Mouse (Mus musculus) spleen, adult 2 months (tissue): Measurements from ENCODE around the gene Eml5.

Experiments used
- CTCF ChIP-seq: fragments of 200-500 bp; IDR thresholded peaks from 2 replicates; pipeline ENCODE4 v1.5.1; 2011; ENCODE audit warnings: mild to moderate bottlenecking, inconsistent platforms; ENCODE audit not compliant: insufficient read depth, insufficient read length, insufficient replicate concordance; ENCODE audit errors: extremely low read depth
- POLR2A ChIP-seq: fragments of 200-500 bp; IDR thresholded peaks from 2 replicates; pipeline ENCODE4 v1.6.1; 2011; ENCODE audit warnings: low read depth, low read length, inconsistent platforms

DNA sequence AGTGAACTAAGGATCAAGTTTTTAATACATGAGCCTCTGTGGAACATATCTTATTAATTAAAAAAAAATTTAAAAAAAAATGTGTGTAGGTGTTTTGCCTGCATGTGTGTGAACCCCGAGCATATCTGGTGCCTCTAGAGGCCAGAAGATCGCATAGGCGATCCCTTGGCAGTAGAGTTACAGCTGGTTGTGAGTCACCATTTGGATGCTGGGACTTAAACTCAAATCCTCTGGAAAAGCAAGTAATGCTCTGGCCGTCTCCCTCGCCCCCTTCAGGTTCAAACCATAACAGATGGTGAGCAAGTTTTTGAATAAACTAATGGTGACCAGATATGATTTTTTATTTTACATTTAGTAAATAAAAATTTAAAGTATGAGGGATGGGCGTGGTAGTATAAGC is 143.6 kb downstream of the Eml5 start:
- no peak for TF ChIP-seq POLR2A
- no peak for TF ChIP-seq CTCF
